Mouse (Mus musculus) urinary bladder, adult 2 months (tissue): Measurements from ENCODE around the gene Cdk9. TPM values are rescaled to one million over a fixed set of nuclear protein-coding genes. Genes with fewer than 3 reads are reported as not detected.

Experiments
- DNase-seq: peaks from one replicate; pipeline ENCODE4 v3.0.0; 2022; ENCODE audit warnings: low spot score
- polyA plus RNA-seq: library from polyadenylated mRNA; depleted of rRNA; stranded (reverse); fragments of >200 nt; gene quantifications from 2 replicates; pipeline ENCODE4 v1.2.3, GENCODE M21; 2012

Cdk9 gene
- polyA plus RNA-seq, 1 experiment = 151 TPM

- no peak for DNase-seq
Measured at GRCm38 (mm10) chr2:32734480-32734879, 21.6 kb upstream of the Cdk9 start.

- no peak for DNase-seq
Measured at GRCm38 (mm10) chr2:32732695-32733094, 19.8 kb upstream of the Cdk9 start.

DNA sequence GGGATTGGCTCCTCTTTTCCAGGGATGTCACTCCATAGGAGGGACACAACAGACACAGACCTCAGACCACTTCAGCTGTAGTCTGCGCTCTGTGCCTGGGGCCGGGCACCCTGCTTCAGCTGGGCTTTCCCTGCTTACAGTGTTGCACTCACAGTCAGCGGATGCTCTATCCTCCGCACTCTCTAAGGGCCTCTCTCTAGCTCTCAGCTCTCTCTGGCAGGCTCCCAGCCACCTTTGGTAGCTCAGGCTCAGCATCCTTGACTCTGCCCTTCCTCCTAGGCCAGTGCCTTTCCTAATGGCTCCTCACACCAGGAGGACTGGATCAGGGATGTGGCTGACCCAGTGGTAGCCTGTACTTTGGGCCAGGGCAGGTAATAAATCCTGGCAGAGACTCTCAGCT is 19.0 kb upstream of the Cdk9 start:
- no peak for DNase-seq

DNA sequence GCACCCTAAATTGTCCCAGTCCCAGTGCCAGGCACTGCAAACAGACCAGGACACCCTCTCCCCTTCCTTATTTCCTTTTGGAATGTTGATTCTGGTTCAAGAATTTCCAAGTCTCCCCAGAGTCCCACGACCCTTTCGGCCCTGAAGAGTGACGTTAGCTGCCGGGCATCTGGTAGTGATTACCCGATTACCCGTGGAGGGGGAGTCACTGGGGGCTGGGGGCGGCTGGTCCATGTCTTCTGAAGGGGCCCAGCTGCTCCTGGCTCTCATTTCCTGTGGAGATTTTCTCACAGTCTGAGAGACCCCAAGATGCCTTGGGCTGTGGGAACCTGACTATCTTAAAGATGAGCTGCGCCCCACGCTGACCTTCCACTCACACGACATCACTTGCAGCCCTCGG is 18.0 kb upstream of the Cdk9 start:
- DNase-seq = no peak

DNA sequence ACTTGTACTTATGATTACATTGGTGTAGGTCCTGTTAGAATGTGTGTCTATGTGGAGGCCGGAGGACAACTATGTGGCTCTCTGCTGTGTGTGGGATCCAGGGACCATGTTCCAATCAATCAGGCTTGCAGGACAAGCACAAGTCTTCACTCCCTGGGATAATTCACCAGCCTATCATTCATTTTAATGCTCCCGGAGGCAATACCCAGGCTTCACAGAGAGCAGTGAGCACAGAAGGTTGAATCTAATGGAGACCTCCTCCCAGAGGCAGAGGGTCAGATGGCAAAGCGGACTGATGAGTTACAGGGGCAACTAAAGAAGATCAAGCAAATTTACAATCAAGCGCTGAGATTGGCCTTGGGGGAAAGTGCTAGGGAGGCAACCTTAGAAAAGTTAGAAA is 16.7 kb upstream of the Cdk9 start:
- DNase-seq = no peak

- DNase-seq = no peak
Measured at GRCm38 (mm10) chr2:32728463-32728862, 15.6 kb upstream of the Cdk9 start.

- DNase-seq = peak; percentile 56
Measured at GRCm38 (mm10) chr2:32727435-32727834, 14.6 kb upstream of the Cdk9 start.

DNA sequence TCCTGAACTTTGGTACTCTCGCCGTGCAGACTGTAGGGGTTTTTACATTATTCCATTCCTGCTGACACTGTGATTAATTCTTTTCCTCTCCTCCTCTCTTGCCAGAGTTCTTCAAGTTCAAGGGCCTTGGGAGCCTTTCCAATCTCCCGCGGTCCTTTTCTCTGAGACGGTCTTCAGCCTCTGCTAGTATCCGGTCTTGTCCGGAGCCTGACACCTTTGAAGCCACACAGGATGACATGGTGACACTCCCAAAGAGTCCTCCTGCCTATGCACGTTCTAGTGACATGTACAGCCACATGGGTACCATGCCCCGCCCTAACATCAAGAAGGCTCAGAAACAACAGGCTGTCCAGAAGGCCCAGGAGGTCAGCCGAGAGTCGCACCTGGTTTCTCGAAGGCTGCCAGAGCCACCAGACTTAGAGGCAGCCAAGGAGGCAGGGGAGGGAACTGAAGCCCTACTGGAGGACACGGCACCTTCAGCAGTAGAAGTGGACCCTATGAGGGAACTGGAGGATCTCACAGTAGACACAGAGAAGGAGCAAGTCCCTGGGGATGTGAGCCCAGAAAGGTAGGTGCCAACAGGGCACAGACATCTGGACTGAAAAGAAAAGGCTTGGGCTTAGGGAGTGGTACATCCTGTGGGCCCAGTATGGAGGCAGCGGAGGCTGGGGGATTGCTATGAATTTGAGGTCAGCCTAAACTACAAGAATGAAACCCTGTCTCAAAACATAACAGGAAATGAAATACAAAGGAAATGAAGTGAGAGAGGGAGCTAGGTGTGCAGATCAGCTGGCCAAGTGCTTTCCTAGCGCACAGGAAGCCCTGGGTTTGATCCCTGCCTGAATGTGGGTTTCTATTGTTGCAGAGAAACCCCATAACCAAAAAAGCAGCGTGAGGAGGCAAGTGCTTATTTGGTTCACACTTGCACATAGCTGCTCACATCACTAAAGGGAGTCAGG is 12.2 kb upstream of the Cdk9 start:
- no peak for DNase-seq

DNA sequence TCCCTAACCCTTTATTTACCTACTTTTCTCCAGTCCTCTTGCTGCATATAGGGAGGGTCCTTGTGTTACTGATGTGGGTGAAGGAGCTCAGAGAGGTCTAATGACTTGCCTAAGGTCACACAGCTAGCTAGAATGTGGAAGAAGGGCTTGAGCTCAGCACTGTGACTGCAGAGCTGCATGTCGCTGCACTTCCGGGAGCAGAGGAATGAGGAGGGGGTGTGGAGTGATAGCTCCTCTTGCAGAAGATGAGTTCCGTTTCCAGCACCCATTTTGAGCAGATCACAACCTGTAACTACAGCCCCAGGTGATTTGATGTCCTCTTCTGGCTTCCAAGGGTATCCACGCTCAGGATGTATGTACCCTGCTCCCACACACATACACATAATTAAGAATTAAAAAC is 11.3 kb upstream of the Cdk9 start:
- DNase-seq = no peak

GRCm38 (mm10) chr2:32722581-32722980 is 9.7 kb upstream of the Cdk9 start:
- DNase-seq = no peak

DNA sequence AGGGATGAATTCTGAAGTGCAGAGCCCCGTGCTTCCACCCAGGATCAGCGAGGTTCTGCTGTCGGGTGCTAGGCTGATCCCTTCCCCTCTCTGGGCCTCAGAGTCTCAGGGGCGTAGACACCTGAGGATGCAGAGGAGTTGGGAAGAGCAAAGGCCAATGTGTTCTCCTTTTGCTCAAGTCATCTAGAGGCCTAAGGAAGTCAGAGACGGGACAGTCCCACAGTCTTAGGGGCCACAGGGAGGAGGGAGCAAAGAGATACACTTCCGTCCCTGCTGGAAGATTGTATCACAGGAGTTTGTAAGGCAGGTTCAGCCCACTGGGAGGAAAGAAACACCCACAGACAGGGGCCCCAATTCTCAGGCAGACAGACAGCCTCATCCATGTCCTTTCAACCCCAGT is 9.2 kb upstream of the Cdk9 start:
- no peak for DNase-seq

DNA sequence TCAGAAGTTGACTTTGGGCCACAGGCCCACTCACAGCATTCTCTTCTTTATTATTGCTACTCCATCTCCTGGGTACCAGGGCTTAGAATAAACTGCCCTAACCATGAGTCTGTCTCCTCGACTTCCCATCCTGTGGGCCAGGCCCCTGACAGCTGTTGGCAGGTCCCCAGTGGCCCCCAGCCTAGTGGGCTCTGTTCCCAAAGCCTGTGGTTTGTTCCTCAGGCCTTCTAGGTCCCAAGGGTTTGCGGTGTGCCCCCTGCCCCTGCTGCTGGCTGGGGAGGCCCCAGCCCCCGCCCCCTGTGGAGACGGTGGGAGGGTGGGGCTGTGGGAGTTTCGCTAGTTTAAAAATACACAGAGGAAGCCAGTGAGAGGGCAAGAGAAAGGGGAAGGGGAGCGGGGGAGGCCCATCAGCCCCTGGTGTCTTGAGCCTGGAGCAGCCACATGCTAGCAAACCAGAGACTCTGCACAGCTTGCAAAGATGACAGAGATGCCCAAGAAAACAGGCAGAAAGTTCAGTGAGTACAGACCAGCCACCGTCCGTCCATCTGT is 7.9 kb upstream of the Cdk9 start, which contains the start of gene Sh2d3c:
Sh2d3c (plus strand) TSS at position 375 of the 549 bp plus-strand sequence.
- no peak for DNase-seq

DNA sequence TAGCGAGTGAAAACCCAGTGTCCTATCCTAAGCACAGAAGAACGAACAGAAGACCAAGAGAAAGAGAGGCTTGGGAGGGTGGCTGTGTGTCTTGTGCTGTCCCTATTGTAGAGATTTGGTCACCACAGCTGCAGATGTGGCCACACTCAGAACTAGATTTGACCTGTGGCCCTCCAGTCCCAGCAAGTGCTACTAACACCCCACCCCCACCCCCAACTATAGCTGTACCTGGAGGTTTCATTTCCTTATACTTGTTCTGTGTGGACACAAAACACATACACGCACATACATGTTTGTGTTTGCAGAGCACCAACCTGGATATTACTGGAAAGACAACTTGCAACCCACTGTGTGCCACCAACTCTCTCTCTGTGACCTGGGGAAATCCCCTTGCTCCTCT is 7.2 kb upstream of the Cdk9 start:
- DNase-seq = no peak

- no peak for DNase-seq
Measured at GRCm38 (mm10) chr2:32718761-32719160, 5.9 kb upstream of the Cdk9 start.

GRCm38 (mm10) chr2:32714987-32715425 is 2.1 kb upstream of the Cdk9 start:
- no peak for DNase-seq

DNA sequence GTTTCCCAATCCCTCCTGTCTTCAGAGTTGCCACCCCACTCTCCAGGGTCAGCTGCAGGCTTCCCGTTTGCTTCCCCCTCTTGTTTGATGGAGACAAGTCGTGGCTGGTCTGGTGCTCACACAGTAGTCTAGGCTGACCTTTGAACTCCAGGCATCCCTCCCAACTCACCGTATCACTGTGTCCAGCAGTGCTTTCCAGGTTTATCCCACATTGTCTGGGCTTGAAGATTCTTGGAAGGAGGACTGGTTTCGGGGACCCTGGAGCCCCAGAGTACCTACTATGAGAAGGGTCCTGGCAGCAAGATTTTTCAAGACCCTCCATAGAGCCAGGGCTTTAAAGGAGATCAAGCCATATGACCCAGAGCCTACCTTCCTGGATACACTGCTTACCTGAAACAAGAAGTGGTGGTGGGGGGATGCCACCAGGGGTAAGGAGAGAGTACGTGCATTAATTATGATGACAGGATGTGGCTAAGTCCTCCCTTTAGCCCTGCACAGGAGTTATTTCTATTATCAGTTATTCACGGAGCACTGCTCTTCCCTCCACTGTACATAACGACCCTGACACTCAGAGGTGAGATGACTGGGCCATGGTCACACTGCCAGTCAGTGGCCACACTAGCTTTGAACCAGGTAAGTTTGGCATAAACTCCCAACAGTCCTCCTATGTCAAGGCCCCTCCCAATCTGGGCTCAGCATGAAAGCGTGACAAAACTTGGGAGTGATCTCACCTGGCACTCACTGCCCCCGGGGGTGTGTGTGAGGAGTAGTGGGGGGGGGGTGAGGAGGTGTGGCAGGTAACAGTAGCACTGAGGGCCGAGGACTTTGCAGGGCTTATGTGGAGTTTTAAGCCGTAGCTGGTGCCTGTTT is 1.5 kb upstream of the Cdk9 start:
- no peak for DNase-seq

DNA sequence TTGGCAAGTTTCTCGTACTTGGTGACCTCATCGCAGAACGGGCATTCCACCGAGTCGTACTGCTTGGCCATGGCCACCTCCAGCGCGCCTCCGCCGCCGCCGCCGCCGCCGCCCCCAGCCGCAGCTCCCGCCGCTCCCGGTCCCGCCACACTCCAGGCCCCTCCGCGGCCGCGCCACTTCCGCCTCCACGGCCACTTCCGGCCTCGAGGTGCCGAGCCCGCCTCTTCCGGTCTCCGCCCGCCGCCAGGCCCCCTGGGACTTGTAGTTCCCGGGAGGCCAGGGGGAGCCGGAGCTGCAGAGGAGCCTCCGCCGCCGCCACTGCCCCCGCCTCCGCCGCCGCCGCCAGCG is 316 bp downstream of the Cdk9 start:
- no peak for DNase-seq

DNA sequence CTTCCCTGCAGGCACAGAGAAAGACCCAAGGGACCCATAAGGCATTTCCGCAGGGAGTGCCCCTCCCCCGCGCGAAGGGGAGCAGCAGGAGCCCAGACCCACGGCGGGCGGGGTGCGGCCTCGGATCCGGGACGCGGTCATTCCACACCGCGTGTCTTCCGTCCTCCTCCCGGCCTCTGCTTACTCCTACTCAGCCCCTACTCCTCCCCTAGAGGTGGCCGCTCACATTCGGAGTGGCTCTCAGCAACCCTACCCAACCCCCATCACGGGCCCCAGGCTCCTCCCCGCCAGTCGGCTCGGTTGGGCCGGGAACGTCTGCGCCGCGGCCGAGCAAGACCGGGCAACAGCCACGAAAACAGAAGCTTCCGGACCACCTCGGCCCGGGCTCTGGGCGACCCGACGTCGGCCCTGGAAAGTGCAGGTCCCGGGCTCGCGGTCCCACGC is 746 bp downstream of the Cdk9 start:
- peak; percentile 57 for DNase-seq

GRCm38 (mm10) chr2:32711301-32712056 is 1.4 kb downstream of the Cdk9 start:
- DNase-seq = no peak

- DNase-seq = no peak
Measured at GRCm38 (mm10) chr2:32710425-32710824, 2.5 kb downstream of the Cdk9 start.

- DNase-seq = no peak
Measured at GRCm38 (mm10) chr2:32709521-32710137, 3.2 kb downstream of the Cdk9 start.
